Mouse (Mus musculus) cerebellum, adult 2 months (tissue): ENCODE data around the gene Cd38. TPM values are rescaled to one million over a fixed set of nuclear protein-coding genes. Genes with fewer than 3 reads are reported as not detected.

Source experiments
- DNase-seq, 2 experiments: peaks; one replicate each; pipeline ENCODE4 v3.0.0; 2021
- H3K27ac ChIP-seq: fragments of 200-500 bp; 2 replicates; pipeline ENCODE4 v1.5.1; 2012; ENCODE audit warnings: low read length, control low read depth, inconsistent platforms; ENCODE audit not compliant: insufficient read depth
- H3K27me3 ChIP-seq: fragments of 200-500 bp; 2 replicates; pipeline ENCODE4 v1.6.1; 2012; ENCODE audit warnings: inconsistent platforms, mild to moderate bottlenecking, low read length, moderate library complexity; ENCODE audit not compliant: control insufficient read depth, insufficient read depth
- H3K4me1 ChIP-seq: fragments of 200-500 bp; 2 replicates; pipeline ENCODE4 v1.6.1; 2011; ENCODE audit warnings: low read length; ENCODE audit not compliant: control insufficient read depth, insufficient read depth
- H3K4me3 ChIP-seq: fragments of 200-500 bp; replicated peaks from 2 replicates; pipeline ENCODE3; 2011; ENCODE audit warnings: mild to moderate bottlenecking, low read depth, low read length, control low read depth; ENCODE audit not compliant: insufficient read depth
- CTCF ChIP-seq: fragments of 200-500 bp; IDR thresholded peaks from 2 replicates; pipeline ENCODE4 v1.5.1; 2011; ENCODE audit warnings: low read depth, mild to moderate bottlenecking, control low read depth, low read length, moderate library complexity, borderline replicate concordance; ENCODE audit not compliant: insufficient read depth
- POLR2A ChIP-seq: fragments of 200-500 bp; IDR thresholded peaks from 2 replicates; pipeline ENCODE4 v1.6.1; 2011; ENCODE audit warnings: low read length, control low read depth, borderline replicate concordance; ENCODE audit not compliant: insufficient read depth
- WGBS: fragments of 180-500 bp; shearing (Covaris S2); methylation state at CpG from one replicate; pipeline ENCODE4 v1.1.7; 2018; 5-methylcytosine and 5-hydroxymethylcytosine counted together
- polyA plus RNA-seq: library from polyadenylated mRNA; depleted of rRNA; stranded (reverse); fragments of >200 nt; gene quantifications from 2 replicates; pipeline ENCODE4 v1.2.3, GENCODE M21; 2012; rRNA removed

Gene Cd38
- polyA plus RNA-seq, 1 experiment = 14.6 TPM

- 41% methylated on average over 1 of the region's 1 CpGs for WGBS
- no peaks in the 10 kb centered on the region; the same call in 1 of the 2 replicates for H3K4me1 ChIP-seq
- H3K27ac ChIP-seq = no peak overlapping the region
- TF ChIP-seq POLR2A = no peak
- TF ChIP-seq CTCF = no peak
- no peaks in the 10 kb centered on the region; the same call in 1 of the 2 replicates for H3K27me3 ChIP-seq
- DNase-seq = no peak
- no peak overlapping the region for H3K4me3 ChIP-seq
These were observed 84.9 kb downstream of the Cd38 start for GRCm38 (mm10) chr5:43953241-43953640.

DNA sequence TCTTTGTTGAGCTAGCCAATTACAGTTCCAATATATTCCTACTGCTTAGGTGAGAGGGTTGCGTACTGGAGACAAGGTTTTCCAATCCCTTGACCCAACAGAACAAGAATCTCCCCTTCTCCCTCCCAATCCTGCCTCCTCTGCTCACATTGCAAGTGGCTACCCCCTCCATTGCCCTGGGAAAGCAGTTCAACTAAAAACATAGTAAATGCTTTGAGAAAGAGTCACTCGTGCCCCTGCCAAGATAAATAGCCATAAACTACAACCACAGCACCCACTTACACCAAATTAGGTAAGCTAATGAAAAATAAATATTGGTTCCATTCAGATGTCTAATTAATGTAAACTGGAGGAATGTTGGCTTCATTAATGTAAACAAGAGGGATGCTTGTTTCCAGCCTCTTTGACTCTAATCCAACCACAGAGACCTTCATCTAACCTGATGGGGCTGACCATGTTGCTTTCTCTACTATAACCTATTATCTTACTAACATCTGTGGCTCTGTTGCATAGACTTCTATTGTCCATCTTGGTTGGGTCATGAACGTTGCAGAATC lies 91.6 kb downstream of the Cd38 start:
- Histone ChIP-seq H3K27me3 (no peaks in the 10 kb centered on the region), H3K4me3 (no peak overlapping the region), H3K27ac (no peak overlapping the region), H3K4me1 (no peaks in the 10 kb centered on the region)
- WGBS = 80% methylated on average over 3 of the region's 3 CpGs
- DNase-seq = no peak
- TF ChIP-seq CTCF (no peak), POLR2A (no peak)

- Histone ChIP-seq H3K27ac (no peak overlapping the region), H3K4me3 (no peak overlapping the region), H3K4me1 (no peaks in the 10 kb centered on the region), H3K27me3 (no peaks in the 10 kb centered on the region)
- TF ChIP-seq POLR2A (no peak), CTCF (no peak)
- 89% methylated on average over 3 of the region's 3 CpGs for WGBS
- no peak for DNase-seq
These were observed 92.7 kb downstream of the Cd38 start for GRCm38 (mm10) chr5:43961056-43961455.

Other genes starting within 250 kb of the Cd38 start
- 15.4 and 16.7 TPM in 2 replicates for gene Cc2d2a, start 206.2 kb upstream of the Cd38 start, polyA plus RNA-seq
- gene Bst1, start 49.7 kb upstream of the Cd38 start, polyA plus RNA-seq = 0.17 and 0.28 TPM in 2 replicates
- gene Fbxl5, start 46.9 kb upstream of the Cd38 start, polyA plus RNA-seq = 74.3 and 78.5 TPM in 2 replicates
- gene Gm7879, start 44.6 kb downstream of the Cd38 start, polyA plus RNA-seq = 0.30 TPM in 1 of 2 replicates, not detected in the other
- 0.67 and 2.0 TPM in 2 replicates for gene Fgfbp1, start 113.2 kb downstream of the Cd38 start, polyA plus RNA-seq
- 36.9 and 39.9 TPM in 2 replicates for gene Prom1, start 233.5 kb downstream of the Cd38 start, polyA plus RNA-seq